Mouse (Mus musculus): ENCODE data around the gene Enc1.

- no peak for TF ChIP-seq CTCF (IDR thresholded peaks at IDR 0.05; ENCODE audit: borderline replicate concordance, extremely low read depth, insufficient read depth, insufficient read length)
- no peak for TF ChIP-seq POLR2A (IDR thresholded peaks at IDR 0.05; ENCODE audit: borderline replicate concordance, extremely low read depth, insufficient read depth, insufficient read length, poor library complexity, severe bottlenecking)
Measured at GRCm38 (mm10) chr13:97201896-97202295, 39.0 kb upstream of the Enc1 start.

Measured in brain, embryonic 14.5 days (tissue).